Mouse (Mus musculus) leukemia stem cell, adult 10-12 weeks (primary cell): ENCODE data around the gene Etnk2. TPM values are rescaled to one million over a fixed set of nuclear protein-coding genes. Genes with fewer than 3 reads are reported as not detected.

Source experiments
- polyA plus RNA-seq: library from polyadenylated mRNA; stranded (reverse); fragments of >175 nt; gene quantifications from 2 replicates; pipeline ENCODE4 v1.2.3, GENCODE M21; 2012; ENCODE audit warnings: low replicate concordance

Gene Etnk2
- not detected in 2 replicates for polyA plus RNA-seq

DNA sequence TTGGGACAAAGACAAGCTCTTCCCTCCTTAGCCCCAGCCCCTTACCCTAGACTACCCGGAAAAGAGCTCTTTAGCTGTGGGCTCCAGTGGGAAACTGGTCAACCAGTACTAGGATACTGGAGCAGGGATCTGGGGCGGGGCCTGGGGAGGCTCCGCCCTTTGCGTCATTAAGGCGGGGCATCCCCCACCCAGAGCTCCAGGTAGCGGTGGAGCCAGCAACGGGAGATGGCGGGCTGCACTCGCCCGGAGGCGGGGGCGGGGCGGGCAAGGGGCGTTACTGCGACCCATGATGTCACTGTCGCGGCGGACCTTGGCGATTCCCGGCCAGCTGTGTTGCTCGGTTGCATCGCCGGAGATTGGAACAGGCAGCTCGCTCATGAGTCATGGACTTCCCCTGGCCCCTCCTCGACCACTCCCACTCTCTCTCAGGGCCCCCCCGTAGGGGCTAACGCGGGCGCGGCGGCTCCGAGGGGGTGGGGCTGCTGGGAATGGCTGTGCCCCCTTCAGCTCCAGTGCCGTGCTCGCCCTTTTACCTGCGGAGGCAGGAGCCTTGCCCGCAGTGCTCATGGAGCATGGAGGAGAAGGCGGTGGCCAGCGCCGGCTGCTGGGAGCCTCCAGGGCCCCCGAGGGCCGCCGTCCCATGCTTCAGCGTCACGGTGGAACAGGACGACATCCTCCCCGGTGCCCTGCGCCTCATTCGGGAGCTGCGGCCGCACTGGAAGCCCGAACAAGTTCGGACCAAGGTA lies at the start of gene Etnk2:
Etnk2 (plus strand) TSS at position 297 of the 746 bp plus-strand sequence.

GRCm38 (mm10) chr1:133321267-133321925 lies 42.0 kb upstream of the Etnk2 start, which contains the start of gene Kiss1:
Gene Kiss1, plus strand, starts transcription at chr1:133321875.

DNA sequence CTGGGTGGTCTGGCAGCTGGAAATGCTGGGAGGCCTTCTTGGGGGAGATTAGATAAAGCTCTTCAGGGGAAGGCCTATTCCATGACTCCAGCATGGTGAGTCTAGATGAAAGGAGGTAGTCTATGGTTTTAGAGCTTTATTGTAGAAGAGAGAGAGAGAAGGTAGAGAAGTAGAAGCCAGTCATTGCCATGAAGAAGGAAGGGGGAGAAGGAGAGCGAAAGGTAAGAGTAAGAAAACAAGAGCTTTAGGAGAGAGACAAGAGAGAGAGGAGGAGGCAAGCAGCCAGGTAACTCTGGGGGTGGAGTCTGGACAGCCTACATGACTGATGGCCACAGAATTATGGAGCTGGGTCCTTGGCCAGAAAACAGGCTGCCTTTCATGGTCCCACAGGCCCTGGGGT lies 13.2 kb upstream of the Etnk2 start, which contains the start of gene Ren1:
Ren1 (plus strand) TSS at position 301 of the 400 bp plus-strand sequence.

DNA sequence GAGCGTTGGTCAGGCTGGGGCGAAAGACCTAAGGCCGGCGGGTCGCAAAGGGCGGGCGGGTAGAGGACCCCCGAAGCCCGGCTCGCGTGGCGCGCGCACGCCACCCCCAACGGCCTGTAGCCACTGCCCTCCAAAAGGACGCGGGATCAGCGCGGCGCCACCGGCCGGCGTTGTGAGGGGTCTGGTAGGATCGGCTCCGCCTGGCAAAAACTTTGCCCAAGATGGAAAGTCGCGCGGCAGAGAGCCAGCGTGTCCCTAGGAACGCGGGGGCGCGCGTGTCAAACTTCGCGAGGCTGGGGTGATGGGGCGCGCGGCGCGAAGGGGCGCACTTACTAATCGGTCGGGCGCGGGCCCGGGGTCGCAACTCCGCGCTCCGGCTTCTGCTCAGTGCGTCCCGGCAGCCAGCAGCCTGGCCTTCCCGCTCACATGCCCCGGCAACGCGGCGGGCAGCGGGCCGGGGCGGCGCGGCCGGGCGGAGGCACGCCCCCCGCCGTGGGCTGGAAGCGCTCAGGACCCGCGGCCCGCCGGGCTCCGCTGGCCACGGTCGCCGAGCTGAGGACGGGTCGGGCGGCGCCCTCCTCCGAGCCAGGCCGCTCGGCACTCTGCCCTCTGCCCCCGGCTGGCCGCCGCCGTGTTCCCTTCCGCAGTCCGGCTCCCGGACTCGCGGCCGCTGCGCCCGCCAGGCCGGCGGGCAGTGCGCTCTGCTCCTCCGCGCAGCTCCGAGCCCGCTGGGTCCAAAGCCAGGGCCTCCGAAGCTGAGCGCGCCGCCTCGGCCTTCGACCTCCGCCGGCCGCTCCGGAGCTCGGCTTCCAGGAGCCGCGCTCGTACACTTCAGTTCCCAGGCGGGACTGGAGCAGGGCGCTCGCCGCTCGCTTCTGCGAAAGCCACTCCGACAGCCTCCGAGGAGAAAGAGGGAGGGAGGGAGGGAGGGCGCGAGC lies 60.4 kb downstream of the Etnk2 start, which contains the start of gene Sox13:
Sox13 (minus strand) TSS at position 835 of the 938 bp plus-strand sequence.

Other genes with a start within 250 kb of the Etnk2 start
- 46.6 and 51.1 TPM in 2 replicates for gene Ppp1r15b, start 232.4 kb upstream of the Etnk2 start, polyA plus RNA-seq
- 2.7 and 8.6 TPM in 2 replicates for gene Plekha6, start 199.4 kb upstream of the Etnk2 start, polyA plus RNA-seq
- gene Golt1a, start 53.8 kb upstream of the Etnk2 start, polyA plus RNA-seq: not detected in 2 replicates
- not detected in 2 replicates for gene Kiss1, start 41.7 kb upstream of the Etnk2 start, polyA plus RNA-seq
- gene Ren1, start 13.1 kb upstream of the Etnk2 start, polyA plus RNA-seq: not detected in 2 replicates
- gene Sox13, start 60.8 kb downstream of the Etnk2 start, polyA plus RNA-seq: 0.38 and 0.98 TPM in 2 replicates
- 5.4 and 8.4 TPM in 2 replicates for gene Snrpe, start 246.7 kb downstream of the Etnk2 start, polyA plus RNA-seq